In genomic region chr1:186163616-186164015, GRCm38 (mm10) we compare ENCODE assay signal across 28 mouse cellular contexts. TPM values are rescaled to one million over a fixed set of nuclear protein-coding genes. Genes with fewer than 3 reads are reported as not detected.
A peak's percentile ranks its signal among the peaks of the same experiment; 100 is the strongest.
DNase-seq lines count a peak whose midpoint lies in the region; ATAC-seq lines count a peak whose summit lies in the region.
"Had no signal": no experiment of that assay in that cellular context is flagged by ENCODE, and none has a peak within 500 bp of the region (broad histone marks: within the 10 kb centered on the region; RNA-seq: fewer than 3 reads in every experiment).

No protein-coding gene starts in this region.

- peak overlapping the region; percentile 48; the same call in 1 of the 2 replicates for H3K27ac ChIP-seq in embryonic facial prominence, embryonic 13.5 days
- H3K27ac ChIP-seq in limb, embryonic 11.5 days (replicated peaks; ENCODE audit: low read depth, low read length) = 0 out of 2 replicates have a peak overlapping the region, but pooled peaks have one; percentile 36
- H3K27ac ChIP-seq in liver, embryonic 11.5 days (ENCODE audit: low read depth, low read length) = no peak overlapping the region
- H3K27ac ChIP-seq: embryonic facial prominence, embryonic 12.5 days; gastrocnemius, adult 2 months; heart, embryonic 13.5 days; left cerebral cortex, adult 2 months; neural tube, embryonic 12.5 days; stomach, postnatal 0 days had no signal

- 29% methylated on average over 2 of the region's 2 CpGs for WGBS in embryonic facial prominence, embryonic 13.5 days
- 24% methylated on average over 2 of the region's 2 CpGs for WGBS in limb, embryonic 11.5 days
- WGBS in liver, embryonic 11.5 days = 59% methylated on average over 2 of the region's 2 CpGs

- no peak for ATAC-seq in embryonic facial prominence, embryonic 13.5 days (ENCODE audit: insufficient number of reproducible peaks, insufficient read depth, low FRiP score, low TSS enrichment, low read depth)
- no peak for ATAC-seq in limb, embryonic 11.5 days (ENCODE audit: insufficient number of reproducible peaks, low FRiP score, low TSS enrichment, low read depth)
- ATAC-seq in activated CD4-positive, CD25-positive, alpha-beta regulatory T cell, adult 4 months = no peak
- no peak for ATAC-seq in liver, embryonic 11.5 days (replicated peaks; ENCODE audit: low FRiP score)
- ATAC-seq: forebrain, embryonic 14.5 days; intestine, embryonic 16.5 days; midbrain, embryonic 16.5 days had no signal

- no peak overlapping the region for H3K4me2 ChIP-seq in embryonic facial prominence, embryonic 13.5 days
- no peak overlapping the region for H3K4me2 ChIP-seq in limb, embryonic 11.5 days (ENCODE audit: low read depth, severe bottlenecking)
- H3K4me2 ChIP-seq in liver, embryonic 11.5 days = no peak overlapping the region
- H3K4me2 ChIP-seq: embryonic facial prominence, embryonic 12.5 days; heart, embryonic 13.5 days; midbrain, embryonic 11.5 days; neural tube, embryonic 12.5 days had no signal

- no peaks in the 10 kb centered on the region for H3K9me3 ChIP-seq in embryonic facial prominence, embryonic 13.5 days
- no peaks in the 10 kb centered on the region for H3K9me3 ChIP-seq in limb, embryonic 11.5 days (ENCODE audit: control insufficient read depth, low read length)
- no peaks in the 10 kb centered on the region for H3K9me3 ChIP-seq in liver, embryonic 11.5 days (ENCODE audit: control insufficient read depth, low read length)
- H3K9me3 ChIP-seq: embryonic facial prominence, embryonic 12.5 days; heart, embryonic 13.5 days; neural tube, embryonic 12.5 days had no signal

- no peak overlapping the region for H3K4me3 ChIP-seq in embryonic facial prominence, embryonic 13.5 days
- no peak overlapping the region for H3K4me3 ChIP-seq in limb, embryonic 11.5 days (ENCODE audit: low read depth, low read length)
- no peak overlapping the region for H3K4me3 ChIP-seq in liver, embryonic 11.5 days (ENCODE audit: low read depth, low read length)
- H3K4me3 ChIP-seq: embryonic facial prominence, embryonic 12.5 days; gastrocnemius, adult 2 months; heart, embryonic 13.5 days; left cerebral cortex, adult 2 months; neural tube, embryonic 12.5 days had no signal

- DNase-seq in 3T3-L1 (ENCODE audit: low read depth, low spot score) (peak; percentile 91), NIH3T3 (ENCODE audit: low read depth) (peak; percentile 84)
- DNase-seq in limb, embryonic 11.5 days (ENCODE audit: low spot score) = no peak
- no peak for DNase-seq in adrenal gland, postnatal 4 days (ENCODE audit: low spot score in 2 of 2)
- DNase-seq in liver, embryonic 11.5 days (ENCODE audit: low spot score) = no peak
- DNase-seq: adrenal gland, postnatal 10 days; cerebellum, adult 11 months; cerebellum, adult 9-10 months; cerebellum, postnatal 36 days; gastrocnemius, postnatal 36 days; kidney, adult 9 months; lung, postnatal 36 days; right cerebral cortex, postnatal 4 days; thymus, adult 18-20 months; thymus, postnatal 25 days had no signal

- H3K4me1 ChIP-seq in embryonic facial prominence, embryonic 13.5 days = peaks cover 5% of the 10 kb centered on the region; the same call in 1 of the 2 replicates
- peaks cover 3% of the 10 kb centered on the region for H3K4me1 ChIP-seq in limb, embryonic 11.5 days (ENCODE audit: control insufficient read depth, insufficient read depth, low read length)
- H3K4me1 ChIP-seq in liver, embryonic 11.5 days (replicated peaks; ENCODE audit: control insufficient read depth, insufficient read depth, low read length) = no peaks in the 10 kb centered on the region
- H3K4me1 ChIP-seq: neural tube, embryonic 12.5 days had no signal

- H3K9ac ChIP-seq in embryonic facial prominence, embryonic 13.5 days = no peak overlapping the region
- H3K9ac ChIP-seq in limb, embryonic 11.5 days (ENCODE audit: low read length) = peak overlapping the region; percentile 12; the same call in 1 of the 2 replicates
- H3K9ac ChIP-seq in liver, embryonic 11.5 days (ENCODE audit: low read depth, low read length) = no peak overlapping the region
- H3K9ac ChIP-seq: embryonic facial prominence, embryonic 12.5 days; heart, embryonic 13.5 days; neural tube, embryonic 12.5 days had no signal

- no peaks in the 10 kb centered on the region for H3K27me3 ChIP-seq in embryonic facial prominence, embryonic 13.5 days
- no peaks in the 10 kb centered on the region for H3K27me3 ChIP-seq in limb, embryonic 11.5 days (ENCODE audit: control insufficient read depth, insufficient read depth, low read length)
- H3K27me3 ChIP-seq in liver, embryonic 11.5 days (replicated peaks; ENCODE audit: control insufficient read depth, insufficient read depth, low read length) = no peaks in the 10 kb centered on the region
- H3K27me3 ChIP-seq: CH12.LX; embryonic facial prominence, embryonic 12.5 days; heart, embryonic 13.5 days; neural tube, embryonic 12.5 days had no signal

- no peaks in the 10 kb centered on the region for H3K36me3 ChIP-seq in embryonic facial prominence, embryonic 13.5 days
- no peaks in the 10 kb centered on the region for H3K36me3 ChIP-seq in limb, embryonic 11.5 days (ENCODE audit: control insufficient read depth, insufficient read depth, low read length)
- H3K36me3 ChIP-seq in liver, embryonic 11.5 days (ENCODE audit: control insufficient read depth, insufficient read depth, low read length) = no peaks in the 10 kb centered on the region
- H3K36me3 ChIP-seq: embryonic facial prominence, embryonic 12.5 days; heart, embryonic 13.5 days; neural tube, embryonic 12.5 days had no signal

RNA-seq across cellular contexts. Expression of gene Lyplal1, which starts 46.5 kb away (rescaled TPM):
- 15.9 and 17.1 TPM in 2 replicates for polyA plus RNA-seq in embryonic facial prominence, embryonic 13.5 days (2015; fragmentation: Nextera tagmentation; extraction: Ambion mirVana)
- 23.2 and 26.0 TPM in 2 replicates for polyA plus RNA-seq in limb, embryonic 11.5 days (2014; fragmentation: Nextera tagmentation; extraction: Ambion mirVana)
- total RNA-seq in adrenal gland, postnatal 4 days (2021) = 10 to 100 TPM; 21.8 to 23.9 TPM
- polyA plus RNA-seq in activated CD4-positive, CD25-positive, alpha-beta regulatory T cell, adult 4 months (2017; shearing (Covaris generic)) = not detected
- polyA plus RNA-seq in liver, embryonic 11.5 days (2014; fragmentation: Nextera tagmentation; extraction: Ambion mirVana) = 15.2 and 16.7 TPM in 2 replicates
- total RNA-seq: CH12.LX had no signal

Comparison
In these comparisons a context has a peak if more than half of its experiments do, and no peak if none do; other contexts are left out.
1. DNase-seq: peak in 3T3-L1 (single experiment) and NIH3T3 (single experiment); none in limb, embryonic 11.5 days (single experiment), adrenal gland, postnatal 4 days (0 of 2) and liver, embryonic 11.5 days (single experiment).
2. RNA of gene Lyplal1, which starts 46.5 kb away (polyA plus RNA-seq): 23.2 to 26.0 TPM in limb, embryonic 11.5 days, 15.9 to 17.1 TPM in embryonic facial prominence, embryonic 13.5 days and 15.2 to 16.7 TPM in liver, embryonic 11.5 days; not detected in activated CD4-positive, CD25-positive, alpha-beta regulatory T cell, adult 4 months; every median in the first group is over 10 times any median in the second.